Mouse (Mus musculus) testis, adult 2 months (tissue): ENCODE results near the gene Igfbp5. TPM values are rescaled to one million over a fixed set of nuclear protein-coding genes. Genes with fewer than 3 reads are reported as not detected.

Experiments
- H3K27ac ChIP-seq: fragments of 200-500 bp; 2 replicates; pipeline ENCODE4 v1.5.1; 2012; ENCODE audit warnings: low read depth, low read length; ENCODE audit not compliant: control insufficient read depth, insufficient read depth
- H3K27me3 ChIP-seq: fragments of 200-500 bp; 2 replicates; pipeline ENCODE4 v1.6.1; 2012; ENCODE audit warnings: mild to moderate bottlenecking, low read length, moderate library complexity; ENCODE audit not compliant: control insufficient read depth, insufficient read depth
- H3K36me3 ChIP-seq: fragments of 200-500 bp; 2 replicates; pipeline ENCODE4 v1.6.1; 2012; ENCODE audit warnings: mild to moderate bottlenecking, low read length; ENCODE audit not compliant: control insufficient read depth, insufficient read depth
- H3K4me1 ChIP-seq: fragments of 200-500 bp; 2 replicates; pipeline ENCODE4 v1.6.1; 2012; ENCODE audit warnings: low read length; ENCODE audit not compliant: control insufficient read depth, insufficient read depth
- H3K4me3 ChIP-seq: fragments of 200-500 bp; 2 replicates; pipeline ENCODE4 v1.5.1; 2012; ENCODE audit warnings: low read depth, mild to moderate bottlenecking, low read length, moderate library complexity, mixed read lengths; ENCODE audit not compliant: control insufficient read depth
- CTCF ChIP-seq: fragments of 200-500 bp; IDR thresholded peaks from 2 replicates; pipeline ENCODE4 v1.5.1; 2012; ENCODE audit warnings: low read depth, mild to moderate bottlenecking, inconsistent platforms, low read length, moderate library complexity; ENCODE audit not compliant: control insufficient read depth, insufficient read depth, insufficient replicate concordance
- POLR2A ChIP-seq: fragments of 200-500 bp; IDR thresholded peaks from 2 replicates; pipeline ENCODE4 v1.6.1; 2012; ENCODE audit warnings: low read depth, mild to moderate bottlenecking, inconsistent platforms, low read length, moderate library complexity; ENCODE audit not compliant: control insufficient read depth
- polyA plus RNA-seq: library from polyadenylated mRNA; depleted of rRNA; stranded (reverse); fragments of >200 nt; gene quantifications from 2 replicates; pipeline ENCODE4 v1.2.3, GENCODE M21; 2012; rRNA removed

Gene Igfbp5
- polyA plus RNA-seq, 1 experiment = 1.3 TPM

DNA sequence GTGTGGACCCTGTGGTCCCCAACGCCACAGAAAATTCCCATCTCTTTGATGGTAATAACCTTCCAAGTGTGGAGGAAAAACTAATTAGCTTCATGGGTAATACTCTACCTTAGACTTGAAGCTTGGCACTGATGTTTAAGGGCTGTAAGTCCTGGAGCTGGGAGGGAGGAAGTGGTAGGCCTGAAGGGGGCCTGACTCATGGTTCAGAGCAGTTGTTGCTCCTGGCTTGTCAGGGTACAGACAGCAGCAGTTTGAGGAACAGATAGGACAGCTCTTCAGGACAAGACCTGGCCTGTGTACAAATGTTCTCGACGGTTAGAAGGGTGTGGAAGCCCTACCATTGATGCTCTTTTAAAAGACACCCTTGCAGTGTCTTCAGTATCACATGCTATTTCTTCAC lies 59.1 kb downstream of the Igfbp5 start:
- no peaks in the 10 kb centered on the region for H3K36me3 ChIP-seq
- H3K27me3 ChIP-seq = no peaks in the 10 kb centered on the region
- no peak overlapping the region for H3K27ac ChIP-seq
- no peaks in the 10 kb centered on the region for H3K4me1 ChIP-seq
- no peak for TF ChIP-seq CTCF
- no peak for TF ChIP-seq POLR2A
- no peak overlapping the region for H3K4me3 ChIP-seq

DNA sequence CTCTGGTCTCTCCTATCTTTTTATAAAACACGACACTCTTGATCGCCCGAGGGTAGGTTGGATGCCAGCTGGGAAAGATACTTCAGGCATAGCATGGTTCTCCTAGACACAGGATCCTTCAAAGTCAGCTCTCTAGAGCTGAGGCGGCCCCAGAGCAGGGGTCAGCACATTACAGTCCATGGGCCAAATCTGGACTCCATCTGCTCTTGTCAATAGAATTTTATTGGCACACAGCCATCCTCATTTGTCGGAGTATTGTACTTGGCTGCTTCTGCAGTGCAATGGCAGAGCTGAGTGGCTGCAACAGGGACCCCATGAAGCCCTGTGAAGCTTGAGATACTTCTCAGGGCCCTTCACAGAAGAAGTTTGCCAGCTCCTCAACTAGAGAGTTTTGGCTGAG lies 59.5 kb downstream of the Igfbp5 start:
- H3K36me3 ChIP-seq = no peaks in the 10 kb centered on the region
- no peaks in the 10 kb centered on the region for H3K4me1 ChIP-seq
- no peak overlapping the region for H3K27ac ChIP-seq
- TF ChIP-seq POLR2A (no peak), CTCF (no peak)
- no peaks in the 10 kb centered on the region for H3K27me3 ChIP-seq
- H3K4me3 ChIP-seq = no peak overlapping the region

DNA sequence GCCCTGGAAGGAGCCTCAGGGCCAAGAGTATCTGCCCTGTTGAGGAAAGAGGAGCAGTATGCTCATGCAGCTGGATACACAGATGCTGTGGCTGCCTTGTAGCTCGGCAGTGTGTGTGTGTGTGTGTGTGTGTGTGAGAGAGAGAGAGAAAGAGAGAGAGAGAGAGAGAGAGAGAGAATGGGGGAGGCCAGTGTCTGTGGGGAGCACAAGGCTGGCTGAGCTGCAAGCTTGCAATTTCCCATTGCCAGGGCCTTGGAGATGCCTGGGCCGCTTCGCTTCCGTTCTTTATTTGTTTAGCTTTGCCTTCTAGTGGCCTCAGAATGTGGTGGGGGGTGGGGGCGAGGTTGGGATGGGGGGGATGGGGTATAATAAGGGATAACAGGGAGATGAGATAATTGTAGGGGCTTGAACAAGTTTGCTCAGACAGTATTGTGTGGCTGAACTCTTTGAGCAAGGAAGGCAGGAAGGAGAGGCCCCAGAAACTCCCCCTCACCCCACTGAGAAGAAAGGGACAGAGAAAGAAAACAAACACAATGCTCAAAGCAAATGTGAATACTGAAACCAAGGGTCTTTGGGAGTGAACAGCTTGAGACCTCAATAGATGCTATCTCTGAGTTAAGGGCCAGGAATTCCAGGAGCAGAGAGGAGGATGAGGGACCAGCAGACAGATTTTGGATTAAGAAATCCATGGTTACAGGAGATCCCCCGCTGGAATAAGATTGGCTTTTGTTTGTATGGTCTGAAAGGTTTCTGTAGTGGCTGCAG lies 60.9 kb downstream of the Igfbp5 start:
- no peaks in the 10 kb centered on the region for H3K36me3 ChIP-seq
- H3K27me3 ChIP-seq = no peaks in the 10 kb centered on the region
- no peak overlapping the region for H3K27ac ChIP-seq
- H3K4me1 ChIP-seq = no peaks in the 10 kb centered on the region
- no peak overlapping the region for H3K4me3 ChIP-seq
- TF ChIP-seq CTCF (no peak), POLR2A (no peak)

DNA sequence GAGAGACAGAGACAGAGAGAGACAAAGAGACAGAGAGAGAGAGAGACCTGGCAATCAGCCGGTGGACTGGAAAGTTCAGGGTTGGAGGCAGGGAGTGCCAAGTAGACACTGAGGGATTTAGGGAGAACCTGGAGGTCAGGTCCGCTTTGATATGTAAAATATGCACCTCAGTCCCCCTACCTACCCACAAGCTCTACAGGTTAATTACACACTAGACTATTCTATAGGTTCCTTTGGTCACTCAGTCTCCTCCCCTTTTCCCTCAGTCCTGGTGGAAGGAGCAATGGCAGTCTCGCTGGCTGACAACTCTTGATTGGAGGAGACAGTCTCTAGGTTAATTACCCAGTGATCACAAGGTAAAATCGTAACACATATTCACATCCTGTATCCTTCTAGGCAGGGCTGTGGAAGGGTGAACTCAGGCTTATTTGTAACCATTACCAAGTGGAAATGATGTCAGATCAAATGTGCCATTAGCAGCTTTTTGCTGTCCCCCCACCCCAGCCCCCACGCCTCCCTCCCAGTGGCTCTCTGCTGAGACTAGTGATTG lies 61.5 kb downstream of the Igfbp5 start:
- no peak overlapping the region for H3K27ac ChIP-seq
- no peak overlapping the region for H3K4me3 ChIP-seq
- TF ChIP-seq POLR2A (no peak), CTCF (no peak)
- H3K36me3 ChIP-seq = no peaks in the 10 kb centered on the region
- no peaks in the 10 kb centered on the region for H3K4me1 ChIP-seq
- no peaks in the 10 kb centered on the region for H3K27me3 ChIP-seq

DNA sequence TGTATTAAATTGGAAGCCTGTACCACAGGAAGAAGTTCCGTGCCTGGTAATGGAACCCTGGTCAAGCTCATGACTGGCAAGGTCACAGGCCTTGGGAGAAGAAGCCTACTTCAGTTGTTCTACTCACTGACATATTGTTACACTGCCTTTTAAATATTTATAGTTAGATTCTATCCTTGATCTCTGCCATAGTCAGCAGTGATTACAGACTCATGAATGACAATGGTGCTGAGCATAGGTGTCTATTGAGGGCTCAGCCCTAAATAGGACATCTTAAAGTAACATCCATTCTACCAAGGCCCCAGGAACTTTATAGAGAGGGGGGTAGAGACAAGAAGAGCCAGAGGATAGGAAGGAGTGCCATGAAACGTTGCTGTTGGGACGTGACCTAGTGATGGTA lies 63.6 kb downstream of the Igfbp5 start:
- H3K4me3 ChIP-seq = no peak overlapping the region
- TF ChIP-seq CTCF (no peak), POLR2A (no peak)
- no peak overlapping the region for H3K27ac ChIP-seq
- no peaks in the 10 kb centered on the region for H3K36me3 ChIP-seq
- H3K27me3 ChIP-seq = no peaks in the 10 kb centered on the region
- no peaks in the 10 kb centered on the region for H3K4me1 ChIP-seq

DNA sequence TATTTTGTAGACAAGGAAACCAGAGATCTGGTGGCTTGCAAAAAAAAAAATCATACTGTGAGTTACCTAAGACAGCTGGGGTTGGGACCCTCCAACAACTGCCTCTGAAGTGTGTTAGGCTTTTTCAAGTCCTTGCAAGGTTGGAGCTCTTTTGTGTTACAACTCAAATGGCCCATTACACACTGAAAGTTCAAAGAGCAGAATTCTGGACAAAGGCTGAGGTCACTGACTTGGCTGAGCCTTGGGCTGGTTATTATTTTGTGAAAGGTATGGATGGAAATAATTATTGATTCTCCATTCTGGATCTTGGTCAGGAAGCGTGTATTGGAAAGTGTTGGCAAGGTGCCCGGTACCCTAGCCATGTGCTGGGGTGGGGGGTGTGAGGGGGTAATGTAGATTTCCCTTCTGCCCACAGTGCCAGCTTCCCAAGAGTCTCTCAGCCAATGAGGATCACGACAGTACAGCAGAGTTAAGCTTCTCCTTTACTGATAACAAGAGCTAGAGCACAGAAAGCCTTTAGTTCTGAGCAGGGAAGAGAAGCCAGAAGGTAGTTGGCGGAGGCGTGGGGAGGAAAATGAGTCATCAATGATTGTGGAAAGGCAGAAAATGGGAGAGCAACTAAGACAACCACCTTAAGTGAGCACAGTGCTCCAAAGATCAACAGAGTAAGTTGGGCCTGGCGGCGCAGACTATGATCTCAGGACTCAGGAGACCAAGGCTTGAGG lies 64.6 kb downstream of the Igfbp5 start:
- Histone ChIP-seq H3K27ac (no peak overlapping the region), H3K4me3 (no peak overlapping the region), H3K4me1 (no peaks in the 10 kb centered on the region), H3K36me3 (no peaks in the 10 kb centered on the region), H3K27me3 (no peaks in the 10 kb centered on the region)
- no peak for TF ChIP-seq CTCF
- TF ChIP-seq POLR2A = no peak

DNA sequence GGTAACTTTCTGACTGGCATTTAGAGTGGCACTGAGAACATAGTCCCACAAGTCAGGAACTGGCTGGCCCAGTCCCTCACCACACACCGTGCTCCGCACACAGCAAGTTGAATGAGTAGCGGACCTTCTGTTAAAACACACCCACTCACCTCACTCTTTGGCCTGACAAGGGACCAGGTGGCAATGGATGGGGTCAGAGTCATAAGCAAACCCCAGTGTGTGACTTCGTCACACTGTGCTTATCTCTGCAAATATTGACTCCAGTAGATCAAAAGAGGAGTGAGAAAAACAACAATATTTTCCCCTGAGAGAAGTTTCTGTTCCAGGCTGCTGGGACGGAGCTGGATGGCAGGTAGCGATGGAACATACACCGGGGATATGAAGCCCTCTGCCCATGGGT lies 65.4 kb downstream of the Igfbp5 start:
- no peaks in the 10 kb centered on the region for H3K27me3 ChIP-seq
- H3K4me1 ChIP-seq = no peaks in the 10 kb centered on the region
- H3K4me3 ChIP-seq = no peak overlapping the region
- H3K27ac ChIP-seq = no peak overlapping the region
- H3K36me3 ChIP-seq = no peaks in the 10 kb centered on the region
- TF ChIP-seq POLR2A (no peak), CTCF (no peak)

Other genes with a start within 250 kb of the Igfbp5 start
- gene Ankar, start 174.3 kb downstream of the Igfbp5 start, polyA plus RNA-seq = 17.7 and 20.6 TPM in 2 replicates
- gene Rpl37a, start 163.6 kb downstream of the Igfbp5 start, polyA plus RNA-seq = 442 and 589 TPM in 2 replicates
- 20.2 and 27.3 TPM in 2 replicates for gene Igfbp2, start 50.4 kb downstream of the Igfbp5 start, polyA plus RNA-seq
- gene Tnp1, start 141.0 kb upstream of the Igfbp5 start, polyA plus RNA-seq = 5,523 and 6,395 TPM in 2 replicates